Mouse (Mus musculus) CH12.LX (cell line): Measurements from ENCODE around the gene Dnajc16. TPM values are rescaled to one million over a fixed set of nuclear protein-coding genes. Genes with fewer than 3 reads are reported as not detected.

Experiments
- DNase-seq: peaks from one replicate; pipeline ENCODE4 v3.0.0-alpha.2; 2013; ENCODE audit errors: extremely low read depth
- H3K27ac ChIP-seq: 2 replicates; pipeline ENCODE4 v1.5.1; 2012; ENCODE audit warnings: low read depth, mild to moderate bottlenecking, control low read depth, moderate library complexity; ENCODE audit not compliant: insufficient read depth
- H3K27me3 ChIP-seq: replicated peaks from 2 replicates; pipeline ENCODE3; 2012; ENCODE audit warnings: inconsistent platforms
- H3K36me3 ChIP-seq, 2 experiments: replicated peaks in 1 of 2; 2 replicates each; pipeline versions ENCODE3 to v1.6.1; 2012; ENCODE audit warnings: inconsistent platforms in 1 of 2, low read length in 1 of 2, mild to moderate bottlenecking in 1 of 2, mixed read lengths in 1 of 2, moderate library complexity in 1 of 2; ENCODE audit not compliant: control insufficient read depth in 1 of 2, insufficient read depth in 1 of 2
- H3K4me1 ChIP-seq, 2 experiments: 2 replicates each; pipeline ENCODE4 v1.6.1; 2012; ENCODE audit warnings: inconsistent platforms in 1 of 2, moderate library complexity in 1 of 2; ENCODE audit not compliant: insufficient read depth in 2 of 2, control insufficient read depth in 1 of 2
- H3K4me2 ChIP-seq: 2 replicates; pipeline ENCODE4 v1.6.1; 2012; ENCODE audit warnings: low read depth, mild to moderate bottlenecking, control low read depth; ENCODE audit not compliant: poor library complexity, insufficient read depth, severe bottlenecking
- H3K4me3 ChIP-seq, 3 experiments: fragments of 150-350 bp in 1 of 3; sonication (generic) in 1 of 3; replicated peaks in 1 of 3; 2 replicates each; pipeline versions ENCODE3 to v1.5.1; 2011 to 2012; ENCODE audit warnings: low read depth in 2 of 3, low read length in 2 of 3, mild to moderate bottlenecking in 2 of 3, moderate library complexity in 2 of 3, control low read depth in 1 of 3, improper control_type of control experiment in 1 of 3, inconsistent platforms in 1 of 3, mixed read lengths in 1 of 3; ENCODE audit not compliant: poor library complexity in 1 of 3
- H3K79me2 ChIP-seq: replicated peaks from 2 replicates; pipeline ENCODE4 v1.6.1; 2012; ENCODE audit warnings: mild to moderate bottlenecking, moderate library complexity; ENCODE audit not compliant: control insufficient read depth, poor library complexity, insufficient read depth, severe bottlenecking; ENCODE audit errors: extremely low read depth
- H3K9ac ChIP-seq: 2 replicates; pipeline ENCODE4 v1.6.1; 2012; ENCODE audit warnings: low read depth, mild to moderate bottlenecking, control low read depth, moderate library complexity; ENCODE audit not compliant: insufficient read depth
- H3K9me3 ChIP-seq: replicated peaks from 2 replicates; pipeline ENCODE3; 2012; ENCODE audit warnings: low read length, inconsistent platforms, mixed read lengths
- CHD1 ChIP-seq: IDR thresholded peaks from 2 replicates; pipeline ENCODE4 v1.6.1; 2012; ENCODE audit warnings: low read depth, low read length, improper control_type of control experiment, inconsistent platforms
- CHD2 ChIP-seq: IDR thresholded peaks from 2 replicates; pipeline ENCODE4 v1.6.1; 2011; ENCODE audit warnings: low read length, improper control_type of control experiment
- CTCF ChIP-seq, 2 experiments: IDR thresholded peaks in 1 of 2; conservative IDR thresholded peaks in 1 of 2; 2 replicates each; pipeline ENCODE4 v1.5.1; 2011 to 2012; ENCODE audit warnings: low read depth in 2 of 2, low read length in 2 of 2, improper control_type of control experiment in 1 of 2, inconsistent platforms in 1 of 2, mild to moderate bottlenecking in 1 of 2, moderate library complexity in 1 of 2
- E2F4 ChIP-seq: IDR thresholded peaks from 2 replicates; pipeline ENCODE4 v1.6.1; 2011; ENCODE audit warnings: low read depth, low read length, improper control_type of control experiment; ENCODE audit not compliant: insufficient replicate concordance
- ELF1 ChIP-seq: IDR thresholded peaks from 2 replicates; pipeline ENCODE4 v1.6.1; 2014; ENCODE audit warnings: low read depth, mild to moderate bottlenecking, inconsistent platforms, low read length, improper control_type of control experiment
- EP300 ChIP-seq: IDR thresholded peaks from 2 replicates; pipeline ENCODE4 v1.6.1; 2011; ENCODE audit warnings: low read length, improper control_type of control experiment
- IRF4 ChIP-seq: IDR thresholded peaks from 2 replicates; pipeline ENCODE4 v1.6.1; 2014; ENCODE audit warnings: low read depth, mild to moderate bottlenecking, inconsistent platforms, low read length, improper control_type of control experiment
- JUN ChIP-seq: IDR thresholded peaks from 2 replicates; pipeline ENCODE4 v1.6.1; 2011; ENCODE audit warnings: low read depth, mild to moderate bottlenecking, low read length, improper control_type of control experiment, moderate library complexity; ENCODE audit not compliant: insufficient read depth
- KAT2A ChIP-seq: IDR thresholded peaks from 2 replicates; pipeline ENCODE4 v1.6.1; 2012; ENCODE audit warnings: low read length, improper control_type of control experiment, inconsistent platforms; ENCODE audit not compliant: insufficient replicate concordance
- MAX ChIP-seq: IDR thresholded peaks from 2 replicates; pipeline ENCODE4 v1.6.1; 2011; ENCODE audit warnings: low read length, improper control_type of control experiment
- MAZ ChIP-seq: IDR thresholded peaks from 2 replicates; pipeline ENCODE4 v1.6.1; 2012; ENCODE audit warnings: low read depth, mild to moderate bottlenecking, inconsistent platforms, low read length, improper control_type of control experiment, moderate library complexity
- MYC ChIP-seq: IDR thresholded peaks from 2 replicates; pipeline ENCODE4 v1.6.1; 2011; ENCODE audit warnings: low read depth, mild to moderate bottlenecking, improper control_type of control experiment, low read length
- NELFE ChIP-seq: IDR thresholded peaks from 2 replicates; pipeline ENCODE4 v1.6.1; 2011; ENCODE audit warnings: low read depth, low read length, improper control_type of control experiment
- NRF1 ChIP-seq: IDR thresholded peaks from 2 replicates; pipeline ENCODE4 v1.6.1; 2014; ENCODE audit warnings: low read depth, mild to moderate bottlenecking, inconsistent platforms, low read length, improper control_type of control experiment, moderate library complexity
- PAX5 ChIP-seq: IDR thresholded peaks from 2 replicates; pipeline ENCODE4 v1.6.1; 2012; ENCODE audit warnings: low read length, inconsistent platforms, mixed read lengths
- POLR2A ChIP-seq: IDR thresholded peaks from 2 replicates; pipeline ENCODE4 v1.6.1; 2011; ENCODE audit warnings: low read depth, mild to moderate bottlenecking, improper control_type of control experiment, low read length
- RAD21 ChIP-seq: IDR thresholded peaks from 2 replicates; pipeline ENCODE4 v1.6.1; 2011; ENCODE audit warnings: low read depth, mild to moderate bottlenecking, low read length, improper control_type of control experiment, moderate library complexity
- RCOR1 ChIP-seq: conservative IDR thresholded peaks from 2 replicates; pipeline ENCODE4 v1.6.1; 2012; ENCODE audit warnings: low read depth, mild to moderate bottlenecking, inconsistent platforms, low read length, improper control_type of control experiment
- SIN3A ChIP-seq: IDR thresholded peaks from 2 replicates; pipeline ENCODE4 v1.6.1; 2012; ENCODE audit warnings: low read length, improper control_type of control experiment, inconsistent platforms
- SMC3 ChIP-seq: IDR thresholded peaks from 2 replicates; pipeline ENCODE4 v1.6.1; 2011; ENCODE audit warnings: low read depth, low read length, improper control_type of control experiment
- TCF12 ChIP-seq: IDR thresholded peaks from 2 replicates; pipeline ENCODE4 v1.6.1; 2014; ENCODE audit warnings: low read depth, mild to moderate bottlenecking, inconsistent platforms, low read length, improper control_type of control experiment
- UBTF ChIP-seq: IDR thresholded peaks from 2 replicates; pipeline ENCODE4 v1.6.1; 2012; ENCODE audit warnings: low read depth, mild to moderate bottlenecking, inconsistent platforms, low read length, improper control_type of control experiment, moderate library complexity
- USF1 ChIP-seq: IDR thresholded peaks from 2 replicates; pipeline ENCODE4 v1.6.1; 2014; ENCODE audit warnings: low read depth, mild to moderate bottlenecking, inconsistent platforms, low read length, improper control_type of control experiment
- ZC3H11A ChIP-seq: IDR thresholded peaks from 2 replicates; pipeline ENCODE4 v1.6.1; 2012; ENCODE audit warnings: low read depth, mild to moderate bottlenecking, inconsistent platforms, low read length, improper control_type of control experiment
- ZKSCAN1 ChIP-seq: IDR thresholded peaks from 2 replicates; pipeline ENCODE4 v1.6.1; 2012; ENCODE audit warnings: low read depth, inconsistent platforms, low read length, improper control_type of control experiment, borderline replicate concordance
- ZMIZ1 ChIP-seq: IDR thresholded peaks from 2 replicates; pipeline ENCODE4 v1.6.1; 2012; ENCODE audit warnings: low read depth, mild to moderate bottlenecking, inconsistent platforms, low read length, improper control_type of control experiment
- dilution Hi-C: fragments of 300-500 bp; cut with MboI; formaldehyde crosslinking; loops from 2 replicates; pipeline ENCODE4 v1.14.3; 2020; ENCODE audit warnings: low sequenced_read_pairs; ENCODE audit not compliant: extremely low pct_unique_long_range_greater_than_20kb, extremely low pct_ligation_motif_present
- in situ Hi-C: fragments of 300-500 bp; cut with MboI; formaldehyde crosslinking; loops from 3 replicates; pipeline ENCODE4 v1.14.3; 2019; ENCODE audit warnings: low sequenced_read_pairs, low pct_ligation_motif_present, low pct_unique_long_range_greater_than_20kb, mixed read lengths
- polyA plus RNA-seq: library from polyadenylated mRNA; unstranded; fragments of >175 nt; gene quantifications from 2 replicates; pipeline ENCODE4 v1.2.1, GENCODE M21; 2012; ENCODE audit warnings: low read depth; ENCODE audit not compliant: insufficient read length
- total RNA-seq, 2 experiments: library from RNA; depleted of rRNA; stranded (reverse); fragments of 300-350 nt in 1 of 2; fragments of >200 nt in 1 of 2; gene quantifications; 2 replicates each; pipeline ENCODE4 v1.2.3; 2012 to 2014

Gene Dnajc16
- total and polyA plus RNA-seq, 3 experiments, result 3.1 to 7.4 (median 5.9) TPM

DNA sequence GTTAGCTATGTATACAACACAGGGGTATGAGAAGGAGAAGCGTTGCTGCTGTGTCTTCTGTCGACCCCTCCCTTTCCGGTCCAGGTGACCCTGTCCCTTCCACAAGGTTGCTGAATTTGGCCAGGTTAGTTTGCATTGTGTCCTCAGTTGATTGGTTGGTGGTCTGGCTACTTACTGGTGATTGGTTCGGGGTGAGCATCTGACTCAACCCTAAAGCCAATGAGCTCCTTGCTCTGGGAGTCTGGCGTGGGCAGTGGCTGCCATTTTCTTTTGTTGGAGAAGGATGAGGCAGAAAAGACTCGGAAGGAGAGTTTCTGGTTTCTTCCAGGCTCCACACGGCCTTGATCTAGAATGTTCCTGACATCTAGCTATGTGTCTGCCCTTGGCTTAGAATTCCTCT lies 28.6 kb upstream of the Dnajc16 start:
- Histone ChIP-seq H3K27ac (no peak overlapping the region), H3K9me3 (no peaks in the 10 kb centered on the region), H3K4me1 (peaks cover 0 to 3% of the 10 kb centered on the region in 2 experiments; a peak in 1 of 4 replicates), H3K4me3 (no peak overlapping the region), H3K79me2 (no peaks in the 10 kb centered on the region), H3K4me2 (no peak overlapping the region), H3K9ac (no peak overlapping the region), H3K27me3 (no peaks in the 10 kb centered on the region), H3K36me3 (peaks cover 4 to 18% of the 10 kb centered on the region in 2 experiments)
- in situ Hi-C loops (no loop called here), dilution Hi-C loops (no loop called here)
- no peak for DNase-seq
- TF ChIP-seq ZC3H11A (no peak), TCF12 (no peak), POLR2A (no peak), ZKSCAN1 (no peak), EP300 (no peak), MAZ (no peak), CHD1 (no peak), RCOR1 (no peak), PAX5 (no peak), SIN3A (no peak), IRF4 (no peak), RAD21 (no peak), MAX (no peak), ELF1 (no peak), UBTF (no peak), MYC (no peak), SMC3 (no peak), KAT2A (no peak)

DNA sequence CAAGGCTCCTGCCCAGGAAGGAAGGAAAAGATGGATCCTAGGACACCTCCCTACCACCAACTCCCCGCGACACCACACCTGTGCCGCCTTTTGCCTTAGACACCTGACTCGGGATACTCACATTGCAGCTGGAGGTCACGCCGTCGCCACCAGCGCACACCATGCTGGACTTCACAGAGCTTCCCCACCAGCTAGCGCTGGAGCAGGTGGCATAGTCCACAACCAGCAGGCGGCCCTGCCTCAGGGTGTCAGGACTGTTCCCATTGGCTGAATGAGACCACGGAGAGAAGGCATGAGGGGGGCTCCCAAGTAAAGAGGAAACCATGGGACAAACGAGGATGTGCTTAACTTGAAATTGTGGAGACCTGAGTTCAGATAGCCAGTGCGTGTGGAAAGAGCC lies 28.1 kb upstream of the Dnajc16 start:
- H3K4me1 ChIP-seq, result peaks cover 0 to 3% of the 10 kb centered on the region in 2 experiments; a peak in 1 of 4 replicates
- H3K27ac ChIP-seq, result no peak overlapping the region
- H3K36me3 ChIP-seq, result peaks cover 4 to 21% of the 10 kb centered on the region in 2 experiments
- H3K79me2 ChIP-seq, result no peaks in the 10 kb centered on the region
- DNase-seq, result no peak
- no peak overlapping the region for H3K4me3 ChIP-seq
- H3K4me2 ChIP-seq, result no peak overlapping the region
- in situ Hi-C loops (no loop called here), dilution Hi-C loops (no loop called here)
- no peaks in the 10 kb centered on the region for H3K27me3 ChIP-seq
- H3K9ac ChIP-seq, result no peak overlapping the region
- TF ChIP-seq RAD21, result no peak
- no peak for TF ChIP-seq CHD1
- no peak for TF ChIP-seq EP300
- no peak for TF ChIP-seq USF1
- no peak for TF ChIP-seq ZMIZ1
- TF ChIP-seq MAX, result no peak
- no peak for TF ChIP-seq ELF1
- no peak for TF ChIP-seq E2F4
- no peak for TF ChIP-seq SMC3
- no peak for TF ChIP-seq NELFE
- TF ChIP-seq CHD2, result no peak
- TF ChIP-seq NRF1, result no peak
- no peak for TF ChIP-seq MYC
- TF ChIP-seq ZC3H11A, result no peak
- no peak for TF ChIP-seq JUN
- TF ChIP-seq TCF12, result no peak
- TF ChIP-seq CTCF (conservative IDR thresholded peaks at IDR 0.05 in 1 of 2, IDR thresholded peaks at IDR 0.05 in 1 of 2; ENCODE audit: low read depth in 2 of 2, low read length in 2 of 2), result no peak
- H3K9me3 ChIP-seq, result no peaks in the 10 kb centered on the region
